Mouse (Mus musculus): Measurements from ENCODE around the gene Cfl2.
"Not testable (repeated sequence)": the region's sequence is repeated elsewhere in the genome, so short reads cannot be mapped to it uniquely, and the experiment has no call there.

Cfl2 gene

DNA sequence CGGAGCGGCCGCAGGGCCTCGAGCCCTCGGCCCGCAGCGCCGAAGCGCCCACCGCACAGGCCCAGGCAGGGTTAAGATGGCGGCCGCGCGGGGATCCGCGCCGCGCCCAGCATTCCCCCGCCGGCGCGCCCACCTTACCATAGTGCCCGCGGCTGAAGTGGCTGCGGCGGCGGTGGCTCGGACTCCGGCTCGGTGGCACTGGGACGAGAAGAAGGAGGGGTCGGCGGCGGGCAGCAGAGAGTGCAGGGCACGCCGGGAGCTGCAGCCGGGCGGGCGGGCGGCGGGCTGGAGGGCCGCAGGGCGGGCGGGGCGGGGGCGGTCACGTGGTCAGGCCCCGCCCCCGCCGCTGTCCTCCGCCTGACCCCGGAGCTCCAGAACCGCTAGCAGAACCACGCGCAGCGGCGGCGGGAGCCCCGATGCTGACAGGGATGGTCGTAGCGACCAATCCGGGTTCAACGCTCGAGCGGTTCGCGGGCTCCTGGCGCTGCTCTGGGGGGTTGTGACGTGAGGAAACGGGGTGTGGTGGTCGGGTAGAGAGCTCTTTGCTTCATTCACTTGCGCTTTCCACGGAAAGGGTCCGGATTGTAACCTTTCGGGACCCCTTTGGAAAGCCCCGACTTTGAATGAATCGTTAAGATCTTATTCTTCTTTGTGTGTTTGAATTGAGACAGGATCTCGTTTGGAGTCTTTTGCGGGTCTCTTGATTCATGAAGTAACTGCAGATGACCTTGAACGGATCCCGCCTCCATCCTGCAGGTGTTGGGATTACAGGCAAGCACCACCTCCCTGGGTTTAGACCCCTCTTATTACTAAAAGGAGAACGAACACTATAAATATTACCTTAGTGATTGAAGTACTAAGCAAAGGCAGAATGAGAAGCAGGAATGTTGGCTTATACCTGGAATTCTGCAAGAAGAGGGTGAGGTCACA lies at the start of gene Cfl2:
Gene Cfl2 (minus strand): TSS at position 272 of the 930 bp plus-strand sequence.
- peak; percentile 67 for DNase-seq (ENCODE audit: low spot score)

DNA sequence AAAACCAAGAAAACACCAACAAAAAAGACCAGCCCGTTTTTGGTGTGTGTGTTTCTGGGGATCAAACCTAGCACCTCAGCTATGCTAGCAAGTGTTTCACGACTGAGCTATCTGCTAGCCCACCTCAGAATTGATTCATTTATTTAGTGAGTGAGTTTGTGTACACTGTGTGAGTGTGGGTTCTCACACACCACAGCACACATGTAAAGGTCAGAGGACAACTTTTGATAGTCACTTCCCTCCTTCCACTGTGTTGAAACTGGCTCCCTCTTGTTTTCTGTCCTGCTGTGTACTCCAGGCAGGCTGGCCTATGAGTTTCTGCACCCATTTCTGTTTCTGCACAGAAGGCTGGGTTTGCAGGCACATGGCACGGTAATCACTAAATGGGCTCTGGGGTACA lies 47.7 kb upstream of the Cfl2 start:
- DNase-seq (ENCODE audit: low spot score): no peak

DNA sequence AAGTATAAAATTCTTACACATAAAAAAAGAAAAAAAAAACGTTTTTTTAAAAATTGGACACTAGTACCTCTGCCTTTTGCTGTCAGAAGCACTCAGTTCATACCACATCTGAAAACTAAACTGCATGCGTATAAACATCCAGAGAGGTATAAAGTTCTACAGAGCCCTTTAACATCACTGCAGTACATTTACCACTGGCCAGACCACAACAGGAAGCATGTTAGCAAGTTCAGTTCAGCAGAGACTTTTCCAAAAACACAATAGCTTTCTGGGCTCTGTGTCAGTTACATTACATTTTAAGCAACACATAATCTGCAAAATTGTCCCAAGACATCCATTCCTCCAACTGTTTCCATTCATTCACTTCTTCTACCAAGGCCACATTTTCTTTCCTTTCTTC lies 29.9 kb upstream of the Cfl2 start:
- DNase-seq (ENCODE audit: low spot score): not testable (repeated sequence)

DNA sequence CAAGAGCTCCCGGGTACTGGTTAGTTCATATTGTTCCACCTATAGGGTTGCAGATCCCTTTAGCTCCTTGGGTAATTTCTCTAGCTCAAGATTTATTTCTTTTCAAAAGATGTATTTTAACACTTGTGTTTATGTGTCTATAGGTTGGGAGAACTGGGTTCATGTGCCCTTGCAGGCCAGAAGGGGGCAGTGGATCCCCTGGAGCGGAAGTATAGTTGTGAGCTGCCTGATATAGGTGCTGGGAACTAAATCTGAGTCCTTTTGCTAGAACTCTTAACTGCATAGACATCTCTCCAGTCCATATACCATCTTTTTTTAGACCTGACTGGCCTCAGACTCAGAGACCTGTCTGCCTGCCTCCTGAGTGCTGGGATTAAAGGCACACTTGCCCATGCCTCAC lies 27.7 kb upstream of the Cfl2 start:
- DNase-seq (ENCODE audit: low spot score): no peak

DNA sequence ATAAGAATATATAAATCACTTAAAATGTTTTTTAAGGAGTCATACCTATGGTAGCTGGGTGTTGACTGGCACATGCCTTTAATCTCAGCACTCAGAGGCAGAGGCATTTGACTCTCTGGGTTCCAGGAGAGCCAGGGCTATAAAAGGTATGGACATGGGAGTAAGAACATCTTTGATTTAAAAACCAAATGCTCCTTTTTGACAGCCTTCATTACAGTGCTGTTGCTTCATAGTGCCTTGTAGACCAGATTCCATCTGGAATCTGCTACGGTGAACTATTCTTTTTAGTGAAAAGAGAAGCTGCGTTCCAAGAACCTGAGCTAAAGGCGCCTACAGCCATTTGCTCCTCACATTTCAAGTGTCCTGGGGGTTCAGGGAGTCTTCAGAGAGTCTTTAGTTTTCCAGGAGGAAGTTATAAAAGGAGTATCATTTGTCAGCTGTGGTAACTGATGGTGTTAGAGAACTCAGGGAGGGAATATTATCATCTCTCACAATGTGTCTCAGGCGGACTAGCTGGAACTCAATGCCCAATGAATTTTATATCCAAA lies 25.0 kb upstream of the Cfl2 start:
- DNase-seq (ENCODE audit: low spot score): no peak

DNA sequence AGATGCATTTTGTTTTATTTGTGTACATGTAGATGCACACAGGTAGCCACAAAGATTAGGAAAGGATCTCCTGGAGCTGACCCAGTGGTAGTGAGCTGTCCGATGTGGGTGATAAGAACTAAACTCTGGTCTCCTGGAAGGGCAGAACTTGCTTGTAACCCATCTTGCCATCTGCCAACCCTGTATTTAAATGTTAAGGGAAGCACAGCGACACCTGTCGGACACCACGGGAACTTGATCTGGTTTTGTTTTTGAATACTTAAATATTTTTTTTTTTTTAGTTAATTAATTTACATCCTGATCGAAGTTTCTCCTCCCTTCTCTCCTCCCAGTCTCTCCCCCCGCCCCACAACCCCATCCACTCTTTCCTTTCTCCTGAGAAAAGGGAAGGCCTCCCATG lies 17.0 kb upstream of the Cfl2 start:
- DNase-seq (ENCODE audit: low spot score): peak; percentile 53

DNA sequence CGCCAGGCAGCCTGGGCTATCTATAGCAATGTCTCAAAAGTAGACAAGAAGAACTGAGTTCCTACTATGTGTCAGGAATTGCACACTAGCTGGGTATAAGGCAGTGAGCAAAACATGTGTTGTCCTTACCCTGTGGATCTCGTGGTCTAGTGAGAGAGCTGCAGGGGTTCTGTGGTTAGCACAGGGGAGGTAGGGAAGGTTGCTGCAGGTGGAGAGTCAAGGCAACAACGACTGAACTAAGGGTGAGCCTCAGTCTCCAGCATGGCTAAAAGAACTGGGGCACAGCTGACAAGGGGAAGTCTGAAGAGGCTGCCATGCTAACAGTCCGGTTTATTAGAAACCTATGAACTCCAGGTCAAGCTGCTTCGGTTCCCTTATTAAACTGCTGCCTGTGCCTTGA lies 16.5 kb upstream of the Cfl2 start:
- DNase-seq (ENCODE audit: low spot score): no peak

DNA sequence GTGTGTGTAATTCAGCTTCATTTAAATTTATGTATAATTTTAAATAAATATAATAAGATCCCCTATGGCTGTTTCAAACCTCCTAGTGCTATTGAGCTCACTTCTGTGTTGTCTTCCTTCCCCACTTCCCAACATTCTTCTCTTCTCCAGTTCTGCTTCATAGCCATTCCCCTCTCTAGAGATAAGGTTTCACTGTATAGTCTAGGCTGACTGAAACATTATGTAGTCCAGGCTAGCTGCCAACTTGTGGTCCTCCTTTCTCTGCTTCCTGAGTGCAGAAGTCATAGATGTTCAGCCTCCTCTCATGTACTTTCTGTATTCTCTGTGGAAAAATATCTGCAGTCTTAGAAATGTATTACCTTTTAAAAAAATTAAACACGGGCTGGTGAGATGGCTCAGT lies 15.2 kb upstream of the Cfl2 start:
- DNase-seq (ENCODE audit: low spot score): no peak

DNA sequence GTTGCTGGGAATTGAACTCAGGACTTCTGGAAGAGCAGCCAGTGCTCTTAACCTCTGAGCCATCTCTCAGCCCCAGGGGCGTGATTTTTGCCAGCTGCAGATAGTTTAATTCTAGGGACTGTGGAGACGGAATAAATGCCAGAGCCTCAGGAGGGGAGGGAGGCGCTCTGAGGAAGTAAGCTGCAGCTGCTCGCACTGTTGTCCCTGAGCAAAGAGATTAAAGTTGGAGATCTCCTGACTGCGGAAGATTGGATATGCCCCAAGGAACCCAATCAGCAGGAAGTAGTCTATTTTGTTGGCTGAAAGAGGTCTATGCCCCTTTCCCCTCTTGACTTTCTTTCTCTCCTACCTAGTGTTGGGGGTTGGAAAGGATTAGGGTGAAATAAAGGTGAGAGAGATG lies 14.2 kb upstream of the Cfl2 start:
- no peak for DNase-seq (ENCODE audit: low spot score)

DNA sequence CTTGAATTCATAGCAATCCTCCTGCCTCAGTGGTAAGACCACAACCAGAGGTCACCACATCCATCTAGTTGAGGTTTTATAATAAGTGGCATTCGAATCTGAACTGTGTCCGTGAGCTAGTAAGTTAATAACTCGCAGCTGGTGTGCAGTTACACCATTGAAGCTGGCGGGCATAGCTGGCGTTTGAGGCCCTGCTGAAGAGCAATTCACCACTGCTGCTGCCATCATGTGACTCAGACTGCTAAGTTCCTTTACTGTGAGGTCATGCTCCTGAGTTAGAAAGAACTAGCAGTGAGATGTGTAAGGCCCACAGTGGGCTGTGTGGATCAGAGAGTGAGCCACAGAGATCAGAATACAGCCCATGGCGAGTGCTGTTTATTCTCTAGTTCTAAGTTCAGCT lies 12.0 kb upstream of the Cfl2 start:
- no peak for DNase-seq (ENCODE audit: low spot score)

DNA sequence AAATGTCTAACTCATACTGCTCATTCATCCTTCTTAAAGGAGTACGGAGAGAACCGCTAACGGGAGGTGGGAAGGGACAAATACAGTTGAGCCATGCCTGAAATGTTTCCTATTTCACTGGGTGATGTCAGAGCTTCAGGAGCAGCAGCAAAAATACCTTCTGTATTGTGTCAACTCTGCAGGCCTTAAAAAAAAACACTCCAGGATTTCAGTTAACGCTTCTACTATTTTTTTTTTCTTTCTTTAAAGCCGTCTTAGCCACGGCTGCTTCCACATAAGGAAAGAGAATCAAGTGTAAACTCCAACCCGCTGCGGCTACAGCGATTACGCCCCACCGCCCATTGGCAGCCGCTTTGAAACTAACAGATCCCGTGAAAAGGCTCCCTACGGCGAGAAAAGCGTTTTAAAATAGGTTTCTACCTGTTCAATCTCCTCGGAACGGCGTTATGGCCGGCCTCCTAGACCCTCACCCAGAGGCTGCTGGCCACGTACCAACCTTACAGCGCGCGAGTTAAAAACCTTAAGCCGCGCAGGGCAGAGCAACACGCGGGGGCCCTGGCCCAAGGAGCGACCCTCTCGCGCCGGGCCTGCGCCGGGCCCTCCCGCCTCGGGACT lies 579 bp downstream of the Cfl2 start:
- peak; percentile 37 for DNase-seq (ENCODE audit: low spot score)

DNA sequence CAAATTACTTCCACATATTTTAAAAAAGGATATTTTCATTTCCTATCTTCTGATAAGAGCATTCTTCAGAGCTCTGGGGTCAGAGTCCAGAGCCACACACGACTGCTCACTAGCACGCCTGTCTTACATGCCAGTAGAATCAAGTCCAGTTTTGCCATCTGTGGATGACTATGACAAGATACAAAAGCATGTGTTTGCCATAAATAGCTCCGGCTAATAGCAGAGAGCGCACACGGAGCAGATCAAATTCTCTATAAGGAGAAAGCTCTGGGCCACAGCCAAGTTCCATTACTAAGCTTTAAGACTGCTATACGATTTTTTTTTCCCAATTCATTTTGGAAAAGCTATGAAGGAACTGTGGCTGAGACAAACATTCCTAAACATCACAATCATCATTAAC lies 3.1 kb downstream of the Cfl2 start:
- DNase-seq (ENCODE audit: low spot score): no peak

DNA sequence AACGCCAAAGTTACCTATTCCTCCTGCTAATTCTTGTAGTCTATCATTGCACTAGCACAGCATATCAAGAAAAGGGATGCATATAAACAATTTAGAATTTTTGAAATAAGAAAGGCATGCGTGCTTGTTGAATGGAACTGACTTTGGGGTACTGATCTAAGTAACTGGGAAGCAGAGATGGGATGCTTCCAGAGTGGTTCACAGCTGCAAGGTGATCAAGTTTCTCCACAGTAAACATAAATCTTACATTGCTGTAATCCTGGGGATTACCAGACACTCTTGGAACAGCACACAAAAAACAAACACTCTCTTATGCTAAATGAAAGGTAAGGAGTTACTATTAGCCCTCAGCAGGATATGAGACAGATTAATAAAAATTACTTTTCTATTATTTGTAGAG lies 12.1 kb downstream of the Cfl2 start:
- DNase-seq (ENCODE audit: low spot score): no peak

DNA sequence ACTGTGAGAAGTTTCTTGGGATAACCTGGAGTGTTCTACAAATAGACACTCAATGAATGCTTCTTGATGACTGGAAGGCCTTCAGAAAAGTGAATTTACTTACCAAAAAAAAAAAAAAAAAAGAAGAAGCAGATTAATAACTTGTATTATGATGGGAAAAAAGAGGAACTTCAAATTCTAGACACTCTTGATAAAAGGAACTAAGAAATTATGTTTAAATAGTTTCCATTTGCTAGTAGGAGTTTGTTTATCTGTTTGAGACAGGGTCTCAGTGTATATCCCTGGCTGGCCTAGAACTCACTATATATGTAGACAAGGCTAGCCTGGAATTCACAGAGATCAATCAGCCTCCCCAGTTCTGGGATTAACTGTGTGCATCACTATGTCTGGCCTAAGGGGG lies 18.3 kb downstream of the Cfl2 start:
- DNase-seq (ENCODE audit: low spot score): no peak

DNA sequence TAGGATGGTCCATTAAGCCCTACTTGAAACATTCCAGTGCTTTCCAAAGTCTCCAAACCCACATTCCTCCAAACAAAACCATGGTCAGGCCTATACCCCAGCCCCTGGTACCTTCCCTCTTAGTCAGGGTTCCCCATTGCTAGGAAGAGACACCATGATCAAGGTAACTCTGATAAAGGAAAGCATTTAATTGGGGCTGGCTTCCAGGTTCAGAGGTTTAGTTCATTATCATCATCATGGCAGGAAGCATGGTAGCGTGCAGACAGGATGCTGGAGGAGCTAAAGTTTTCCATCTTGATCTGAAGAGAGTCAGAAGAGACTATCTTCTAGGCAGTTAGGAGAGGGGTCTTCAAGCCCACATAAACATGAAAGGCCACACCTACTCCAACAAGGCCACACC lies 21.1 kb downstream of the Cfl2 start:
- DNase-seq (ENCODE audit: low spot score): no peak

DNA sequence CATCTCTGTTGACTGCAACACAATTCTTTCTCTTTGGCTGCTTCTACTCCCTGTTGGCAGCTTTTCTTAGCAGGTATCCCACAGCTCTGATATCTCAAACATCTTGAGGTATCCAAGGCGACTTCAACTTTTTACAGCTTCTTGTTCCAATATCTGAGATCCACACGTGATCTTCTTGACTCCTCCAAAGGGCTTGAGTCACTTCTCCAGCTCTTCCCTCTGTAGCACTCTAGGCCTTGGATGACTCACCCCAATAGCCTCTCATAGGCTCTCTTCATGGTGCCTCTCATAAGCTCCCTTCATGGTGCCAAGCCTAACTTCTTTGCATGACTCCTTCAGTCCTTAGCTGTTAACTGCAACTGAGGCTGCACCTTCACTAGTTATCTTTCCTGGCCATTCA lies 22.9 kb downstream of the Cfl2 start:
- DNase-seq (ENCODE audit: low spot score): no peak

DNA sequence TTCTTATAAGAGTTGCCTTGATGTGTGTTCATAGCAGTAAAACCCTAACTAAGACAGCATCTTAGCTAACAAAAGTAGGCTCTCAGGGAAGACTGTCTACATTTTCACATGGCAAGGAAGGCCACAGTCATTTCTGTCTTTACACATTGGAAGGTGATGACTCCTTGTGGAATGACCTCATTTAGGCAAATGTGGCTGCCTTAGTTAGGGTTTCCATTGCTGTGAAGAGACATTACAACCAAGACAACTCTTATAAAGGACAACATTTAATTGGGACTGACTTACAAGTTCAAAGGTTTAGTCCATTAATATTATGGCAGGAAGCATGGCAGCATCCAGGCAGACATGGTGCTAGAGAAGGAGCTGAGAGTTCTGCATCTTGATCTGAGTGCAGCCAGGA lies 23.7 kb downstream of the Cfl2 start:
- DNase-seq (ENCODE audit: low spot score): no peak

DNA sequence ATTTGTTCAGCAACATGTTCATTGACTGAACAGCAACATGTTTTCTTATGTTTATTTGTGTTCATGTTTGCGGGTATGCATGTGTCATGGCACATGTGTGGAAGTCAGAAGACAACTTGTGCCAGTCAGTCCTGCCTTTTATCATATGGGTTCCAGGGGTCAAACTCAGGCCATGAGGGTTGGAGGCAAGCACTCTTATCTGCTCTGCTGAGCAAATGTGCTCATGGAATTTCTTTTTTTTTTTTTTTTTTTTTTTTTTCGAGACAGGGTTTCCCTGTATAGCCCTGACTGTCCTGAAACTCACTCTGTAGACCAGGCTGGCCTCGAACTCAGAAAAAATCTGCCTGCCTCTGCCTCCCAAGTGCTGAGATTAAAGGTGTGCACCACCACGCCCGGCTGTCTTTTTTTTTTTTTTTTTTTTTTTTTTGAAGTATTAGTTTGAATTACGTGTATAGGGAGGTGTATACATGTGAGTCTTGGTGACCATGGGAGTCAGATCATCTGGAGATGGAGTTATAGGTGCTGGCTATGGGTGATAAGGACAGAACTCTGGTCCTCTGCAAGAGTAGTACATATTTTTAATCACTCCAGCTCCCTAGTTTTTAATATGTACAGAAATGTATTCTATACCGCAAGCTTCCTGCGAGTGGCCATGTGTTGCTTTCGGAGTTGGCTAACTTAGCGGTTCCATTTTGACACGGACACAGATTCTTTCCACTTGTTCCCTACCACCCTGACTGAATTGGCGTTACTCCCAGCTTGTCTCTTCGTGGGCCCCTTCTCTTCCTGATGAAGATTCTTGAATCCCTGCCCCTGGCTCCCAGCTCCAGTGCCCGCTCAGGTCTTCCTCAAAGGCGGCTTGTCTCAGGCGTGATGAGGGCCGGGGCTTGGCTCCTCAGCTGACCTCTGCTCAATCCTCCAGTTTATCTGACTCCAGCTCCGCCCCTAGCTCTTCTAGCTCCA lies 26.8 kb downstream of the Cfl2 start:
- DNase-seq (ENCODE audit: low spot score): no peak

DNA sequence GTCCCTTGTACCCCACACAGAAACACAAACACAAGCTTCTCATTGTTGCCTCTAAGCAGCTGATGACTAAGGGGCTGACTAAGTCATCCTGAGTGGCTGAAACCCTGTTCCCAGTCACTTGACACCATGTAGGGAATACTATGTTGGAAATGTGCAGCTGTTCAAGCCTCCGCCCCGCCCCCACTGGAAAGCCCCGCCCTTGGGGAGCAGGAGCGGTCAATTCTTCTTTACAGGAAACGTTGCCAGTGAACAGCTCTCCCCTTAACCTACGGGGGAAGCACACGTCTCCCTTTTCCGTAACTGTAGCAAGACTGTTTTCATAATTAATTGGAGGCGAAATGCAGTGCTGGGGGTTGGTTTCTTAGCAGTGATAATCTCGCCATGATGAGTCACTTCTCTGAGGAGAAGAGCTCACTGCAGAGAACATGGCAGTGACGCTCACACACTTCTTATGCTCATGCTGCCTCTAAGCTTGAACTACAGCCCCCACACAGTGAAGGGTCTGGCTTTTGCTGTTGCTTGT lies 27.7 kb downstream of the Cfl2 start:
- DNase-seq (ENCODE audit: low spot score): no peak

DNA sequence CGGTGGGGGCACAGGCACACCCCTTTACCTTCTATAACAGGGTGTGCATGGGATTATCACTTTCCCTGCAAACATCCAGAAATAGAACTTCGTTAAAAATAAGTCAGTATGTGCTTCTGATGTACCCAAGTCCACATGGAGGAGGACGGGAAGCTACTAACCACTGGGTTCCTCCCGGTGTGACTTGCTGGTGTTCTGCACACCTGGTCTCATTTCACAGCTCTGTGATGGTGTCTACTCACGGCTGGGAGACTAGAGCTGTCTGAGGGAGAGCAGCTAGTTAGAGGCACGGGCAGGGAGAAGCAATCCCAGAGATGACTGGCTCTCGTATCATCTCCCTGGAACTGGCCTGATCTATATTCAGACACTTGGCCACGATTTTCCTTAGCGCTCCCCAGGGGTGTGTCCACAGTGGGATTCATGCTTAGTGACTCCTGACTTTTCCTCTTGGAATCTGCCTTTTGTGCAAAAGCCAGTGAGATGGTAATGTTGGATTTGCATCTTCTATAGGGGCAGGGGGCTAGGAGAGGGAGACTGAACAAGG lies 28.7 kb downstream of the Cfl2 start:
- no peak for DNase-seq (ENCODE audit: low spot score)

DNA sequence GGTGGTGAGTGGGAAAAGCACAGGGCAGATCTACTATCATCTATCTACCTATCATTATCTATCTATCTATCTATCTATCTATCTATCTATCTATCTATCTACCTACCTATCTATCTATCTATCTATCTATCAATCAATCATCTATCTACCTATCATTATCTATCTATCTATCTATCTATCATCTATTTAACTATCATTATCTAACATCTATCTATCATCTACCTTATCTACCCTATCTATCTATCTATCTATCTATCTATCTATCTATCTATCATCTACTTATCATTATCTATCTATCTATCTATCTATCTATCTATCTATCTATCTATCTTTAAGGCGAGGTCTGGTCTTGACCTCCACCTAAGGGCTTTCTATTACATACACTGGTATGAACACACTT lies 30.8 kb downstream of the Cfl2 start:
- DNase-seq (ENCODE audit: low spot score): not testable (repeated sequence)

DNA sequence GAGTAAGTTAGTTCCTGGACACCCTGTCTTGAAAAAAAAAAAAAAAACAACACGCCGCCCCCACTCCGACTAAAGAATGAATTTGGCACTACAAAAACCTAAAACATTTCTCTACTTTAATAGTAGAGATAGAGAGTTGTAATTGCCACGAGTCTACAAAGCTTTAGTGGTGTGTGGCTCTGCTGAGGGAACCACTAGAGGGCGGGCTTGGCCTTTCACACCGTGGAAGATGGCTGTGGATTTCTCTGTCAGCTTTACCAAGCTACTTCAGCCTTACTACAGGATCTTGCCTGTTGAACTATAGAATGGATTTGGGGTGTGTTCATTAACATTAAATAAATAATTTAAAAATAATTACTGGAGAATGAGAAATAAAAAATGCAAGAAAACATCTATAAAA lies 32.1 kb downstream of the Cfl2 start:
- DNase-seq (ENCODE audit: low spot score): peak; percentile 55
